Mouse (Mus musculus) kidney, adult 2 months (tissue): ENCODE measurements around the gene Arhgef17.

Experiments
- CTCF ChIP-seq: fragments of 200-500 bp; conservative IDR thresholded peaks from 2 replicates; pipeline ENCODE4 v1.5.1; 2011; ENCODE audit warnings: low read depth, mild to moderate bottlenecking, control low read depth, low read length, moderate library complexity, mixed read lengths; ENCODE audit not compliant: insufficient read depth, insufficient read length
- POLR2A ChIP-seq: fragments of 200-500 bp; IDR thresholded peaks from one replicate; pipeline ENCODE4 v1.6.1; 2011; ENCODE audit warnings: low read depth, low read length, control low read depth

- TF ChIP-seq POLR2A (no peak), CTCF (no peak)
Observed at GRCm38 (mm10) chr7:100868551-100868950, 63.4 kb downstream of the Arhgef17 start.
